Mouse (Mus musculus): Measurements from ENCODE around the gene E330017A01Rik. TPM values are rescaled to one million over a fixed set of nuclear protein-coding genes. Genes with fewer than 3 reads are reported as not detected.

The E330017A01Rik gene
- total RNA-seq, 2 experiments from 2014 or later, result not detected

GRCm38 (mm10) chr16:58603831-58604230, 34.7 kb downstream of the E330017A01Rik start:
- DNase-seq (ENCODE audit: low spot score in 2 of 2), result no peak

GRCm38 (mm10) chr16:58600846-58601245, 37.7 kb downstream of the E330017A01Rik start:
- no peak for DNase-seq (ENCODE audit: low spot score in 2 of 2)

- DNase-seq (ENCODE audit: low spot score in 2 of 2), result no peak
These were observed 47.2 kb downstream of the E330017A01Rik start for GRCm38 (mm10) chr16:58591299-58591698.

DNA sequence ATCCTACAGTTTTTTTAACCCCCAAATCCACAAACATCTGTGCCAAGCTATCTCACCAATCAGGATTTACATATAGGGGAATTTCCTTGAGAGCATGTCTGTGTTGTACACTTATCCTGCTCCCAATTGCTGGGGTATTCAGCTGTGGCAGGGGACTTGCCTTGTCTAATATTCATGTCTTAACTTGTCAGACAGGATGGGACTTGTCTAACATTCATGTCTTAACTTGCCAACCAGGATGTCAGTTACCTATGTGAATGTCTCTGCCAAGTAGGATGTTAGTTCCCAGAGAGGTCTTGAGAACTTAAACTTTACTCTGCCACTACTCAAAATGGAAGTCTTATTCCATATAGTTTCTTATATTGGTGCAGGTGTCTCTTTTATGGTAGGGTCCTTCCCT, 49.1 kb downstream of the E330017A01Rik start:
- no peak for DNase-seq (ENCODE audit: low spot score in 2 of 2)

Other genes starting within 250 kb of the E330017A01Rik start
- gene Dcbld2, start 230.3 kb downstream of the E330017A01Rik start, total RNA-seq (2021), result 10 to 100 TPM; 15.5 to 17.8 TPM
- gene St3gal6, start 114.5 kb downstream of the E330017A01Rik start, total RNA-seq (2021), result 10 to 100 TPM; 16.1 to 20.4 TPM
- not detected for gene Gm813, start 21.8 kb downstream of the E330017A01Rik start, total RNA-seq (2021)
- gene Cpox, start 31.6 kb upstream of the E330017A01Rik start, total RNA-seq (2021), result 10 to 100 TPM; 45.4 to 53.0 TPM
- gene Gpr15, start 80.3 kb upstream of the E330017A01Rik start, total RNA-seq (2021), result not detected
- 10 to 100 TPM; 87.9 to 98.7 TPM for gene Cldnd1, start 89.2 kb upstream of the E330017A01Rik start, total RNA-seq (2021)
- not detected for gene Olfr172, start 124.4 kb upstream of the E330017A01Rik start, total RNA-seq (2021)
- not detected for gene Olfr173, start 161.5 kb upstream of the E330017A01Rik start, total RNA-seq (2021)
- gene Olfr175-ps1, start 188.0 kb upstream of the E330017A01Rik start, total RNA-seq (2021), result not detected
- not detected for gene Olfr177, start 236.0 kb upstream of the E330017A01Rik start, total RNA-seq (2021)